Mouse (Mus musculus) hindbrain, embryonic 16.5 days (tissue): ENCODE measurements at regions not wholly inside any gene's neighbourhood (a gene's known extent, or its start where the extent isn't known, plus 50 kb on each side); places are given as distances from the start of the nearest gene placed in this dataset.

ENCODE experiments used
- ATAC-seq: fragments of 200-750 bp; cut with Nextera tagmentation; 2 replicates; pipeline ENCODE4 v1.8.0; 2017; ENCODE audit warnings: moderate TSS enrichment, moderate library complexity
- H3K27ac ChIP-seq: fragments of 300-500 bp; sonication (generic); 2 replicates; pipeline ENCODE4 v1.5.1; 2014; ENCODE audit warnings: low read depth, mild to moderate bottlenecking, control low read depth, low read length, moderate library complexity
- H3K27me3 ChIP-seq: fragments of 300-500 bp; sonication (generic); replicated peaks from 2 replicates; pipeline ENCODE4 v1.6.1; 2014; ENCODE audit warnings: low read length; ENCODE audit not compliant: control insufficient read depth, insufficient read depth
- H3K36me3 ChIP-seq: fragments of 300-500 bp; sonication (generic); 2 replicates; pipeline ENCODE4 v1.6.1; 2014; ENCODE audit warnings: mild to moderate bottlenecking, low read length, moderate library complexity, mixed read lengths; ENCODE audit not compliant: control insufficient read depth, insufficient read depth
- H3K4me1 ChIP-seq: fragments of 300-500 bp; sonication (generic); 2 replicates; pipeline ENCODE4 v1.6.1; 2014; ENCODE audit warnings: low read depth, low read length; ENCODE audit not compliant: control insufficient read depth, insufficient read depth
- H3K4me2 ChIP-seq: fragments of 300-500 bp; sonication (generic); 2 replicates; pipeline ENCODE4 v1.6.1; 2014; ENCODE audit warnings: mild to moderate bottlenecking, low read length, control low read depth, moderate library complexity
- H3K4me3 ChIP-seq: fragments of 300-500 bp; sonication (generic); 2 replicates; pipeline ENCODE4 v1.5.1; 2014; ENCODE audit warnings: mild to moderate bottlenecking, low read length, control low read depth, moderate library complexity
- H3K9ac ChIP-seq: fragments of 300-500 bp; sonication (generic); 2 replicates; pipeline ENCODE4 v1.6.1; 2014; ENCODE audit warnings: low read depth, mild to moderate bottlenecking, control low read depth, low read length, moderate library complexity
- H3K9me3 ChIP-seq: fragments of 300-500 bp; sonication (generic); 2 replicates; pipeline ENCODE4 v1.6.1; 2014; ENCODE audit warnings: mild to moderate bottlenecking, low read length, moderate library complexity; ENCODE audit not compliant: control insufficient read depth
- WGBS: fragments of 180-500 bp; shearing (Covaris S2); extraction: QIAGEN DNeasy Blood & Tissue Kit; methylation state at CpG from one replicate; pipeline ENCODE4 v1.1.7; 2014; 5-methylcytosine and 5-hydroxymethylcytosine counted together

- H3K4me1 ChIP-seq = no peaks in the 10 kb centered on the region
- H3K9me3 ChIP-seq = no peaks in the 10 kb centered on the region
- H3K27ac ChIP-seq = no peak overlapping the region
- no peaks in the 10 kb centered on the region for H3K36me3 ChIP-seq
- no peak for ATAC-seq
- no peaks in the 10 kb centered on the region for H3K27me3 ChIP-seq
- no peak overlapping the region for H3K9ac ChIP-seq
- WGBS = 95% methylated on average over 1 of the region's 1 CpGs
- no peak overlapping the region for H3K4me3 ChIP-seq
- no peak overlapping the region for H3K4me2 ChIP-seq
These were observed 441.5 kb downstream of the Ebf1 start for GRCm38 (mm10) chr11:45058658-45059057.

GRCm38 (mm10) chr11:45066592-45066991 is 449.5 kb downstream of the Ebf1 start:
- ATAC-seq = no peak
- WGBS = 82% methylated on average over 3 of the region's 3 CpGs
- Histone ChIP-seq H3K4me1 (no peaks in the 10 kb centered on the region), H3K4me3 (no peak overlapping the region), H3K9ac (no peak overlapping the region), H3K4me2 (no peak overlapping the region), H3K36me3 (no peaks in the 10 kb centered on the region), H3K9me3 (no peaks in the 10 kb centered on the region), H3K27me3 (no peaks in the 10 kb centered on the region), H3K27ac (no peak overlapping the region)

DNA sequence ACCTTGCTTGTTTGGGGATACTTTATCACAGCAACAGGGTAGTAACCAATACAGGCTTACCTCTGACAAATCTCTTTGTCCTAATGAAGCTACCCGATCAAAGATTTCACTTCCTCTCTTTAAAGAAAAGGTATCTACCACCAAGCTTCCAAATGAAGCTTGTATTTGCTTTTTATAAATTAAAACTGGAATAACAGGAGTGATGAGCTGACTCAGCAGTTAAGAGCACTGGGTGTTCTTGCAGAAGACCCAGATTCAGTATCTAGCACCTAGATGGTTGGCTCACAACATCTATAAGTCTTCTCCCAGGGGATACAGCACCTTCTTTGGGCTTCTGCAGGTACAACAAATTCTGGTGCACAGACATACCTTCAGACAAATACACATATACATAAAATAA is 453.2 kb downstream of the Ebf1 start:
- H3K4me3 ChIP-seq = no peak overlapping the region
- no peaks in the 10 kb centered on the region for H3K36me3 ChIP-seq
- no peaks in the 10 kb centered on the region for H3K4me1 ChIP-seq
- 85% methylated on average over 1 of the region's 1 CpGs for WGBS
- no peak overlapping the region for H3K4me2 ChIP-seq
- no peaks in the 10 kb centered on the region for H3K9me3 ChIP-seq
- no peak for ATAC-seq
- no peaks in the 10 kb centered on the region for H3K27me3 ChIP-seq
- H3K9ac ChIP-seq = no peak overlapping the region
- H3K27ac ChIP-seq = no peak overlapping the region

- no peaks in the 10 kb centered on the region for H3K36me3 ChIP-seq
- H3K9me3 ChIP-seq = no peaks in the 10 kb centered on the region
- H3K4me1 ChIP-seq = no peaks in the 10 kb centered on the region
- no peak overlapping the region for H3K4me3 ChIP-seq
- H3K4me2 ChIP-seq = no peak overlapping the region
- no peak overlapping the region for H3K9ac ChIP-seq
- no peaks in the 10 kb centered on the region for H3K27me3 ChIP-seq
- H3K27ac ChIP-seq = no peak overlapping the region
- no peak for ATAC-seq
- 82% methylated on average over 2 of the region's 2 CpGs for WGBS
These were observed 454.1 kb downstream of the Ebf1 start for GRCm38 (mm10) chr11:45071195-45071594.

GRCm38 (mm10) chr11:45084506-45085037 is 467.5 kb downstream of the Ebf1 start:
- WGBS = 84% methylated on average over 4 of the region's 4 CpGs

DNA sequence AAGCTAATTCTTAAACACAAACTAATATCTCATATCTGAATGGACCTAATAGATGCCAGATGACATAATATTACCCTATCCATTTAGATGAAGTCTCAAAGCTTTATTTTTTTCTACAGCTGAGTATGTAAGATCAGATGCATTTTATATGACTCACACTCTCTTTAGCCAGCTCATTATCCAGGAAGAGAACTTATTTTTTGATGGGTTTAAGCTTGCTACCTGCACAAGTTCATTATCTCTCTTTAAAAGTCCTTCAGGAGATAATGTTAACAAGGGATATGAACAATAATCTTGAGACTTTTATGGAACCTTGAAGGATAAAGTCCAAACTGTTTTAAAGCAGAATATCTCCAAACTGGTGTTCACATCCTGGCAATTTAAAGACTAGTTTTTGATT is 468.0 kb downstream of the Ebf1 start:
- Histone ChIP-seq H3K27me3 (no peaks in the 10 kb centered on the region), H3K4me3 (no peak overlapping the region), H3K9me3 (no peaks in the 10 kb centered on the region), H3K36me3 (no peaks in the 10 kb centered on the region), H3K9ac (no peak overlapping the region), H3K4me1 (no peaks in the 10 kb centered on the region), H3K4me2 (no peak overlapping the region), H3K27ac (no peak overlapping the region)
- no peak for ATAC-seq

More at GRCm38 (mm10) chr11:45084506-45085037, 467.5 kb downstream of the Ebf1 start:
- Histone ChIP-seq H3K9me3 (no peaks in the 10 kb centered on the region), H3K27ac (no peak overlapping the region), H3K4me3 (no peak overlapping the region), H3K4me2 (no peak overlapping the region), H3K27me3 (no peaks in the 10 kb centered on the region), H3K4me1 (no peaks in the 10 kb centered on the region), H3K9ac (no peak overlapping the region), H3K36me3 (no peaks in the 10 kb centered on the region)
- ATAC-seq = no peak

- H3K9me3 ChIP-seq = no peaks in the 10 kb centered on the region
- H3K4me3 ChIP-seq = no peak overlapping the region
- H3K4me2 ChIP-seq = no peak overlapping the region
- H3K4me1 ChIP-seq = no peaks in the 10 kb centered on the region
- 71% methylated on average over 5 of the region's 5 CpGs for WGBS
- no peak overlapping the region for H3K9ac ChIP-seq
- H3K27me3 ChIP-seq = no peaks in the 10 kb centered on the region
- ATAC-seq = no peak
- H3K27ac ChIP-seq = no peak overlapping the region
- no peaks in the 10 kb centered on the region for H3K36me3 ChIP-seq
These were observed 470.2 kb downstream of the Ebf1 start for GRCm38 (mm10) chr11:45087186-45087915.

- H3K27me3 ChIP-seq = no peaks in the 10 kb centered on the region
- no peak overlapping the region for H3K4me3 ChIP-seq
- no peaks in the 10 kb centered on the region for H3K9me3 ChIP-seq
- ATAC-seq = no peak
- H3K4me2 ChIP-seq = no peak overlapping the region
- H3K9ac ChIP-seq = no peak overlapping the region
- H3K36me3 ChIP-seq = no peaks in the 10 kb centered on the region
- H3K4me1 ChIP-seq = no peaks in the 10 kb centered on the region
- 76% methylated on average over 1 of the region's 1 CpGs for WGBS
- H3K27ac ChIP-seq = no peak overlapping the region
These were observed 471.2 kb downstream of the Ebf1 start for GRCm38 (mm10) chr11:45088286-45088685.

GRCm38 (mm10) chr11:45089561-45089960 is 472.4 kb downstream of the Ebf1 start:
- Histone ChIP-seq H3K4me3 (no peak overlapping the region), H3K9me3 (no peaks in the 10 kb centered on the region), H3K9ac (no peak overlapping the region), H3K36me3 (no peaks in the 10 kb centered on the region), H3K27ac (no peak overlapping the region), H3K4me2 (no peak overlapping the region), H3K4me1 (no peaks in the 10 kb centered on the region), H3K27me3 (no peaks in the 10 kb centered on the region)
- WGBS = 74% methylated on average over 3 of the region's 3 CpGs
- ATAC-seq = no peak
